ENCODE assay signal across 21 mouse cellular contexts in genomic region chr2:7826272-7826671, GRCm38 (mm10).
DNase-seq lines count a peak whose midpoint lies in the region; ATAC-seq lines count a peak whose summit lies in the region.
"Had no signal": no experiment of that assay in that cellular context is flagged by ENCODE, and none has a peak within 500 bp of the region (broad histone marks: within the 10 kb centered on the region; RNA-seq: fewer than 3 reads in every experiment).

No protein-coding gene starts in this region.

- no peak overlapping the region for H3K4me2 ChIP-seq in midbrain, embryonic 14.5 days (ENCODE audit: low read length)
- H3K4me2 ChIP-seq in midbrain, embryonic 15.5 days: no peak overlapping the region
- H3K4me2 ChIP-seq: heart, embryonic 11.5 days; hindbrain, embryonic 13.5 days; intestine, embryonic 15.5 days; limb, embryonic 15.5 days; liver, embryonic 15.5 days had no signal

- no peaks in the 10 kb centered on the region for H3K4me1 ChIP-seq in midbrain, embryonic 14.5 days (ENCODE audit: control insufficient read depth, insufficient read depth, low read length)
- H3K4me1 ChIP-seq in midbrain, embryonic 10.5 days: no peaks in the 10 kb centered on the region
- H3K4me1 ChIP-seq in midbrain, embryonic 15.5 days: no peaks in the 10 kb centered on the region
- H3K4me1 ChIP-seq: intestine, embryonic 15.5 days; limb, embryonic 15.5 days; liver, embryonic 15.5 days had no signal

- DNase-seq in frontal cortex, postnatal 14 days (ENCODE audit: low spot score in 2 of 2): no peak
- peak; percentile 43 for DNase-seq in midbrain, embryonic 14.5 days
- no peak for DNase-seq in midbrain, embryonic 10.5 days (ENCODE audit: low spot score)
- DNase-seq in layer of hippocampus, adult 11-12 months (ENCODE audit: low spot score): peak; percentile 14
- DNase-seq in adrenal gland, adult 18-20 months (ENCODE audit: low spot score in 2 of 2): no peak
- DNase-seq: adrenal gland, postnatal 36 days; cerebellum, adult 8-10 months; gastrocnemius, adult 2 months; heart, postnatal 10 days; right cerebral cortex, postnatal 4 days had no signal

- H3K27me3 ChIP-seq in midbrain, embryonic 14.5 days (ENCODE audit: control insufficient read depth, insufficient read depth, low read length): no peaks in the 10 kb centered on the region
- no peaks in the 10 kb centered on the region for H3K27me3 ChIP-seq in midbrain, embryonic 10.5 days (ENCODE audit: low read depth, poor library complexity, severe bottlenecking)
- no peaks in the 10 kb centered on the region for H3K27me3 ChIP-seq in midbrain, embryonic 15.5 days (replicated peaks)
- H3K27me3 ChIP-seq: hindbrain, embryonic 13.5 days; intestine, embryonic 15.5 days; limb, embryonic 15.5 days; liver, embryonic 15.5 days had no signal

- H3K9me3 ChIP-seq in midbrain, embryonic 14.5 days (ENCODE audit: control insufficient read depth, low read length): no peaks in the 10 kb centered on the region
- H3K9me3 ChIP-seq in midbrain, embryonic 10.5 days (replicated peaks): no peaks in the 10 kb centered on the region
- H3K9me3 ChIP-seq in midbrain, embryonic 15.5 days: no peaks in the 10 kb centered on the region
- H3K9me3 ChIP-seq: G1E; hindbrain, embryonic 13.5 days; intestine, embryonic 15.5 days; limb, embryonic 15.5 days; liver, embryonic 15.5 days had no signal

- H3K4me3 ChIP-seq in midbrain, embryonic 14.5 days (replicated peaks; ENCODE audit: low read depth, low read length): no peak overlapping the region
- no peak overlapping the region for H3K4me3 ChIP-seq in midbrain, embryonic 10.5 days
- no peak overlapping the region for H3K4me3 ChIP-seq in midbrain, embryonic 15.5 days
- H3K4me3 ChIP-seq: gastrocnemius, adult 2 months; hindbrain, embryonic 13.5 days; intestine, embryonic 15.5 days; limb, embryonic 15.5 days; liver, embryonic 15.5 days had no signal

- peak; percentile 34; the same call in 1 of the 2 replicates for ATAC-seq in frontal cortex, adult (ENCODE audit: low TSS enrichment)
- ATAC-seq in midbrain, embryonic 14.5 days (ENCODE audit: low FRiP score, low TSS enrichment): no peak
- peak; percentile 58; the same call in 1 of the 2 replicates for ATAC-seq in midbrain, embryonic 15.5 days (replicated peaks)
- ATAC-seq in activated CD4-positive, CD25-positive, alpha-beta regulatory T cell, adult 4 months: no peak
- ATAC-seq: forebrain, embryonic 14.5 days; intestine, embryonic 15.5 days; lung, postnatal 0 days had no signal

- H3K27ac ChIP-seq in midbrain, embryonic 14.5 days (replicated peaks; ENCODE audit: low read depth, low read length): no peak overlapping the region
- H3K27ac ChIP-seq in midbrain, embryonic 10.5 days (replicated peaks): no peak overlapping the region
- 0 out of 2 replicates have a peak overlapping the region, but pooled peaks have one; percentile 4 for H3K27ac ChIP-seq in midbrain, embryonic 15.5 days
- H3K27ac ChIP-seq: gastrocnemius, adult 2 months; hindbrain, embryonic 13.5 days; intestine, embryonic 15.5 days; limb, embryonic 15.5 days; liver, embryonic 15.5 days had no signal

- no peak overlapping the region for H3K9ac ChIP-seq in midbrain, embryonic 14.5 days (replicated peaks; ENCODE audit: low read length)
- no peak overlapping the region for H3K9ac ChIP-seq in midbrain, embryonic 15.5 days
- H3K9ac ChIP-seq: hindbrain, embryonic 13.5 days; intestine, embryonic 15.5 days; limb, embryonic 15.5 days; liver, embryonic 15.5 days had no signal

- H3K36me3 ChIP-seq in midbrain, embryonic 14.5 days (ENCODE audit: control insufficient read depth, insufficient read depth, low read length): no peaks in the 10 kb centered on the region
- H3K36me3 ChIP-seq in midbrain, embryonic 10.5 days: no peaks in the 10 kb centered on the region
- no peaks in the 10 kb centered on the region for H3K36me3 ChIP-seq in midbrain, embryonic 15.5 days (replicated peaks)
- H3K36me3 ChIP-seq: G1E; hindbrain, embryonic 13.5 days; intestine, embryonic 15.5 days; limb, embryonic 15.5 days; liver, embryonic 15.5 days had no signal

- 56% methylated on average over 7 of the region's 7 CpGs for WGBS in midbrain, embryonic 14.5 days
- WGBS in midbrain, embryonic 10.5 days: 79% methylated on average over 7 of the region's 7 CpGs
- 52% methylated on average over 7 of the region's 7 CpGs for WGBS in midbrain, embryonic 15.5 days

Comparison
In these comparisons a context has a peak if more than half of its experiments do, and no peak if none do; other contexts are left out.
1. ATAC-seq: peak in frontal cortex, adult (single experiment) and midbrain, embryonic 15.5 days (single experiment); none in midbrain, embryonic 14.5 days (single experiment) and activated CD4-positive, CD25-positive, alpha-beta regulatory T cell, adult 4 months (single experiment).
2. DNase-seq: peak in midbrain, embryonic 14.5 days (single experiment) and layer of hippocampus, adult 11-12 months (single experiment); none in frontal cortex, postnatal 14 days (0 of 2), midbrain, embryonic 10.5 days (single experiment) and adrenal gland, adult 18-20 months (0 of 2).